Mouse (Mus musculus): ENCODE data around the gene Mylk. TPM values are rescaled to one million over a fixed set of nuclear protein-coding genes. Genes with fewer than 3 reads are reported as not detected.

The Mylk gene
- polyA plus RNA-seq, 1 experiment from 2014 or later, result 262 TPM

- H3K9me3 ChIP-seq (ENCODE audit: control insufficient read depth, low read depth, low read length), result no peaks in the 10 kb centered on the region
- H3K9ac ChIP-seq (replicated peaks; ENCODE audit: low read depth, low read length), result no peak overlapping the region
- no peaks in the 10 kb centered on the region for H3K4me1 ChIP-seq (ENCODE audit: control insufficient read depth, insufficient read depth, low read length)
- no peak overlapping the region for H3K4me2 ChIP-seq (replicated peaks; ENCODE audit: low read depth, low read length)
- ATAC-seq (ENCODE audit: insufficient number of reproducible peaks, insufficient read depth, low FRiP score, low read depth), result no peak
- H3K27ac ChIP-seq (ENCODE audit: low read length), result no peak overlapping the region
- H3K27me3 ChIP-seq (ENCODE audit: control insufficient read depth, insufficient read depth, low read length), result no peaks in the 10 kb centered on the region
- H3K4me3 ChIP-seq (ENCODE audit: low read depth, low read length), result no peak overlapping the region
- 84% methylated on average over 7 of the region's 7 CpGs for WGBS
- no peaks in the 10 kb centered on the region for H3K36me3 ChIP-seq (ENCODE audit: control insufficient read depth, insufficient read depth, low read length)
Measured at GRCm38 (mm10) chr16:34756991-34757390, 12.0 kb downstream of the Mylk start.

- no peak overlapping the region for H3K4me3 ChIP-seq (ENCODE audit: low read depth, low read length)
- WGBS, result 60% methylated on average over 5 of the region's 5 CpGs
- no peak for ATAC-seq (ENCODE audit: insufficient number of reproducible peaks, insufficient read depth, low FRiP score, low read depth)
- no peaks in the 10 kb centered on the region for H3K9me3 ChIP-seq (ENCODE audit: control insufficient read depth, low read depth, low read length)
- no peak overlapping the region for H3K27ac ChIP-seq (ENCODE audit: low read length)
- no peak overlapping the region for H3K9ac ChIP-seq (replicated peaks; ENCODE audit: low read depth, low read length)
- no peaks in the 10 kb centered on the region for H3K36me3 ChIP-seq (ENCODE audit: control insufficient read depth, insufficient read depth, low read length)
- H3K27me3 ChIP-seq (ENCODE audit: control insufficient read depth, insufficient read depth, low read length), result no peaks in the 10 kb centered on the region
- no peak overlapping the region for H3K4me2 ChIP-seq (replicated peaks; ENCODE audit: low read depth, low read length)
- no peaks in the 10 kb centered on the region for H3K4me1 ChIP-seq (ENCODE audit: control insufficient read depth, insufficient read depth, low read length)
Measured at GRCm38 (mm10) chr16:34758205-34758604, 13.2 kb downstream of the Mylk start.

GRCm38 (mm10) chr16:34763959-34764591 lies 19.1 kb downstream of the Mylk start:
- Histone ChIP-seq H3K9ac (replicated peaks; ENCODE audit: low read depth, low read length) (no peak overlapping the region), H3K36me3 (ENCODE audit: control insufficient read depth, insufficient read depth, low read length) (no peaks in the 10 kb centered on the region), H3K4me2 (replicated peaks; ENCODE audit: low read depth, low read length) (no peak overlapping the region), H3K9me3 (ENCODE audit: control insufficient read depth, low read depth, low read length) (no peaks in the 10 kb centered on the region), H3K4me1 (ENCODE audit: control insufficient read depth, insufficient read depth, low read length) (no peaks in the 10 kb centered on the region), H3K27me3 (ENCODE audit: control insufficient read depth, insufficient read depth, low read length) (no peaks in the 10 kb centered on the region), H3K27ac (ENCODE audit: low read length) (no peak overlapping the region), H3K4me3 (ENCODE audit: low read depth, low read length) (no peak overlapping the region)
- WGBS, result 83% methylated on average over 9 of the region's 9 CpGs
- ATAC-seq (ENCODE audit: insufficient number of reproducible peaks, insufficient read depth, low FRiP score, low read depth), result no peak

- no peak overlapping the region for H3K4me2 ChIP-seq (replicated peaks; ENCODE audit: low read depth, low read length)
- no peaks in the 10 kb centered on the region for H3K27me3 ChIP-seq (ENCODE audit: control insufficient read depth, insufficient read depth, low read length)
- 84% methylated on average over 1 of the region's 1 CpGs for WGBS
- no peak for ATAC-seq (ENCODE audit: insufficient number of reproducible peaks, insufficient read depth, low FRiP score, low read depth)
- H3K9ac ChIP-seq (replicated peaks; ENCODE audit: low read depth, low read length), result no peak overlapping the region
- H3K9me3 ChIP-seq (ENCODE audit: control insufficient read depth, low read depth, low read length), result no peaks in the 10 kb centered on the region
- H3K36me3 ChIP-seq (ENCODE audit: control insufficient read depth, insufficient read depth, low read length), result no peaks in the 10 kb centered on the region
- H3K4me3 ChIP-seq (ENCODE audit: low read depth, low read length), result no peak overlapping the region
- H3K4me1 ChIP-seq (ENCODE audit: control insufficient read depth, insufficient read depth, low read length), result no peaks in the 10 kb centered on the region
- no peak overlapping the region for H3K27ac ChIP-seq (ENCODE audit: low read length)
Measured at GRCm38 (mm10) chr16:34765666-34766065, 20.7 kb downstream of the Mylk start.

- ATAC-seq (ENCODE audit: insufficient number of reproducible peaks, insufficient read depth, low FRiP score, low read depth), result no peak
- 97% methylated on average over 1 of the region's 1 CpGs for WGBS
- no peaks in the 10 kb centered on the region for H3K27me3 ChIP-seq (ENCODE audit: control insufficient read depth, insufficient read depth, low read length)
- H3K4me1 ChIP-seq (ENCODE audit: control insufficient read depth, insufficient read depth, low read length), result no peaks in the 10 kb centered on the region
- no peak overlapping the region for H3K4me3 ChIP-seq (ENCODE audit: low read depth, low read length)
- H3K27ac ChIP-seq (ENCODE audit: low read length), result no peak overlapping the region
- no peak overlapping the region for H3K9ac ChIP-seq (replicated peaks; ENCODE audit: low read depth, low read length)
- no peak overlapping the region for H3K4me2 ChIP-seq (replicated peaks; ENCODE audit: low read depth, low read length)
- no peaks in the 10 kb centered on the region for H3K36me3 ChIP-seq (ENCODE audit: control insufficient read depth, insufficient read depth, low read length)
- no peaks in the 10 kb centered on the region for H3K9me3 ChIP-seq (ENCODE audit: control insufficient read depth, low read depth, low read length)
Measured at GRCm38 (mm10) chr16:34766193-34766592, 21.2 kb downstream of the Mylk start.

- no peaks in the 10 kb centered on the region for H3K27me3 ChIP-seq (ENCODE audit: control insufficient read depth, insufficient read depth, low read length)
- no peak for ATAC-seq (ENCODE audit: insufficient number of reproducible peaks, insufficient read depth, low FRiP score, low read depth)
Measured at GRCm38 (mm10) chr16:34767443-34767842, 22.4 kb downstream of the Mylk start.

GRCm38 (mm10) chr16:34768436-34768835 lies 23.4 kb downstream of the Mylk start:
- Histone ChIP-seq H3K9me3 (ENCODE audit: control insufficient read depth, low read depth, low read length) (no peaks in the 10 kb centered on the region), H3K27ac (ENCODE audit: low read length) (no peak overlapping the region), H3K4me3 (ENCODE audit: low read depth, low read length) (no peak overlapping the region), H3K4me2 (replicated peaks; ENCODE audit: low read depth, low read length) (no peak overlapping the region), H3K36me3 (ENCODE audit: control insufficient read depth, insufficient read depth, low read length) (no peaks in the 10 kb centered on the region), H3K9ac (replicated peaks; ENCODE audit: low read depth, low read length) (no peak overlapping the region), H3K4me1 (ENCODE audit: control insufficient read depth, insufficient read depth, low read length) (no peaks in the 10 kb centered on the region), H3K27me3 (ENCODE audit: control insufficient read depth, insufficient read depth, low read length) (no peaks in the 10 kb centered on the region)
- WGBS, result 65% methylated on average over 4 of the region's 4 CpGs
- ATAC-seq (ENCODE audit: insufficient number of reproducible peaks, insufficient read depth, low FRiP score, low read depth), result no peak

More at GRCm38 (mm10) chr16:34767443-34767842, 22.4 kb downstream of the Mylk start:
- no peaks in the 10 kb centered on the region for H3K36me3 ChIP-seq (ENCODE audit: control insufficient read depth, insufficient read depth, low read length)
- WGBS, result 82% methylated on average over 2 of the region's 2 CpGs
- no peaks in the 10 kb centered on the region for H3K4me1 ChIP-seq (ENCODE audit: control insufficient read depth, insufficient read depth, low read length)
- H3K4me2 ChIP-seq (replicated peaks; ENCODE audit: low read depth, low read length), result no peak overlapping the region
- no peak overlapping the region for H3K27ac ChIP-seq (ENCODE audit: low read length)
- no peak overlapping the region for H3K9ac ChIP-seq (replicated peaks; ENCODE audit: low read depth, low read length)
- H3K9me3 ChIP-seq (ENCODE audit: control insufficient read depth, low read depth, low read length), result no peaks in the 10 kb centered on the region
- H3K4me3 ChIP-seq (ENCODE audit: low read depth, low read length), result no peak overlapping the region

GRCm38 (mm10) chr16:34770127-34770526 lies 25.1 kb downstream of the Mylk start:
- H3K9me3 ChIP-seq (ENCODE audit: control insufficient read depth, low read depth, low read length), result no peaks in the 10 kb centered on the region
- H3K27me3 ChIP-seq (ENCODE audit: control insufficient read depth, insufficient read depth, low read length), result no peaks in the 10 kb centered on the region
- no peaks in the 10 kb centered on the region for H3K4me1 ChIP-seq (ENCODE audit: control insufficient read depth, insufficient read depth, low read length)
- no peak overlapping the region for H3K27ac ChIP-seq (ENCODE audit: low read length)
- H3K4me2 ChIP-seq (replicated peaks; ENCODE audit: low read depth, low read length), result no peak overlapping the region
- no peaks in the 10 kb centered on the region for H3K36me3 ChIP-seq (ENCODE audit: control insufficient read depth, insufficient read depth, low read length)
- H3K4me3 ChIP-seq (ENCODE audit: low read depth, low read length), result no peak overlapping the region
- 87% methylated on average over 4 of the region's 4 CpGs for WGBS
- no peak overlapping the region for H3K9ac ChIP-seq (replicated peaks; ENCODE audit: low read depth, low read length)
- no peak for ATAC-seq (ENCODE audit: insufficient number of reproducible peaks, insufficient read depth, low FRiP score, low read depth)

- H3K36me3 ChIP-seq (ENCODE audit: control insufficient read depth, insufficient read depth, low read length), result no peaks in the 10 kb centered on the region
- H3K4me2 ChIP-seq (replicated peaks; ENCODE audit: low read depth, low read length), result no peak overlapping the region
- H3K9ac ChIP-seq (replicated peaks; ENCODE audit: low read depth, low read length), result no peak overlapping the region
- H3K9me3 ChIP-seq (ENCODE audit: control insufficient read depth, low read depth, low read length), result no peaks in the 10 kb centered on the region
- no peak overlapping the region for H3K4me3 ChIP-seq (ENCODE audit: low read depth, low read length)
- 81% methylated on average over 4 of the region's 4 CpGs for WGBS
- H3K27me3 ChIP-seq (ENCODE audit: control insufficient read depth, insufficient read depth, low read length), result no peaks in the 10 kb centered on the region
- no peak for ATAC-seq (ENCODE audit: insufficient number of reproducible peaks, insufficient read depth, low FRiP score, low read depth)
- H3K4me1 ChIP-seq (ENCODE audit: control insufficient read depth, insufficient read depth, low read length), result no peaks in the 10 kb centered on the region
- no peak overlapping the region for H3K27ac ChIP-seq (ENCODE audit: low read length)
Measured at GRCm38 (mm10) chr16:34772445-34773032, 27.5 kb downstream of the Mylk start.
